Mouse (Mus musculus): ENCODE results near the gene Gm13696.

DNA sequence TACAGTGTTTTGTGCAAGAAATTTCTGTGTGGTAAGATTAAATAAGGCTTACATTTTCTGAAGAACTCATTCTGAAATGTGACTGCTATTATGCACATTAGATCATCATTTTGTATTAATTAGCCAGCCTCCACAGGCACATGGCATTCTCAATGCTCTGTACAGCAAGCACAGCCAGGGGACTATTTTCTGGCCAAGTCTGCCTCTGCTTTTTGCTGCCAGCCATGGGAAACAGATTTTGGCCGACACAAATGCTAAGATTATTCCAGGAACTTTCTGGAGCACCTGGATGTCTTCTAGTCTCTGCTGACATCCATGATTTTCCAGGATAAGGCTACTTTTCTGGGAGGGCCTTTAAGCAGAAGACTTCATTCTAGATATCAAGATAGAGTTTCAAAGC lies 36.0 kb downstream of the Gm13696 start:
- TF ChIP-seq CTCF (conservative IDR thresholded peaks at IDR 0.05; ENCODE audit: insufficient read depth, insufficient read length, low read depth, low read length) (no peak), POLR2A (IDR thresholded peaks at IDR 0.05; ENCODE audit: low read depth, low read length) (no peak)
